Mouse (Mus musculus) T-helper 1 cell (primary cell): ENCODE data around the gene Abcc5.

Source experiments
- in situ Hi-C: fragments of 300-600 bp; cut with MboI, MseI; formaldehyde crosslinking; loops from one replicate; pipeline ENCODE4 v1.15.1; 2025; ENCODE audit warnings: high pct_unique_total_duplicates

Gene Abcc5

GRCm38 (mm10) chr16:20424719-20425650 lies 1.2 kb downstream of the Abcc5 start:
- in situ Hi-C loops = no loop called here

DNA sequence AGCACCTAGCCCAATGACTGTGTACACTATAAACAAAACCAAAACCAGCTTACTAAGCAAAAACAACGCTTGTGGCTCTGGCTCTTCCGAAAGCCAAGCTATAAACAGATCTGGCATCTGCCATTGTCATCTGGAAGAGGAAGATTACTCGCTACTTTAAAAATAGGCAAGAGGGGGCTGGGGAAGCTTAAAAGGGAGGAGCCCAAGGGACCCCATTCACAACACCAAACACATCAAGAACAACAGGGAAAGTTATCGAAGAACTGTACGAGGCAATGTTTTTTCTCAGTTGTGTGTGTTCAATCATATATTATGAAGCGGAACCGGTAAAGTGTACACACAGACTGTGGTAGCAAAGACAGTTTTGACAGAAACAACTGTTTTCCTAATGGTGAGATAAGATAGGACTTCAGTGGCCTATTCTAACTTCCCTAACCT lies 1.9 kb downstream of the Abcc5 start:
- in situ Hi-C loops = no loop called here

- in situ Hi-C loops = no loop called here
Measured at GRCm38 (mm10) chr16:20422938-20423730, 3.1 kb downstream of the Abcc5 start.

GRCm38 (mm10) chr16:20418054-20418453 lies 8.1 kb downstream of the Abcc5 start:
- in situ Hi-C loops = loop anchor here (10.0 kb wide), 1 partner anchor 113 kb away; the partner anchor contains the start of gene Parl

- in situ Hi-C loops = loop anchor here (10.0 kb wide), 1 partner anchor 111 kb away; the partner anchor contains the start of gene Parl
Measured at GRCm38 (mm10) chr16:20416262-20416661, 9.9 kb downstream of the Abcc5 start.

DNA sequence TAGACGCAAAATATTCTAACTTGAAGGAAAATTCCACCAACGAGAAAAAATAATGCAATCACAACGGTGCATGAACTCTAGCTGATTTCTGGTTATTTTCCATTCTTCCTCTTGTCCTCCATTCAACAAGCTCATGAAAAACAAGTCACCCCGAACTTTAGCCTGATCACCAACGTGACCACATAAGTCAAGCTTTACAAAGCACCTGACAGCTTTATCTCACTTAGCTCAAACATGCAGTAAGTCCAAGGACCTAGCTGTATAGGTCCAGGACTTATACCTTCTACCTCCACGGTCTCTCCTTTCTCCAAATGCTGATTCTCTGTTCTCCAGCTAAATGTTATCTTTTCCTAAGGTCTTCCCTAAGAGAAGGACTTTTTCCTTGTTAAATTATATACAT lies 10.4 kb downstream of the Abcc5 start:
- in situ Hi-C loops = loop anchor here (10.0 kb wide), 1 partner anchor 111 kb away; the partner anchor contains the start of gene Parl

GRCm38 (mm10) chr16:20415211-20415610 lies 11.0 kb downstream of the Abcc5 start:
- in situ Hi-C loops = loop anchor here (10.0 kb wide), 1 partner anchor 110 kb away; the partner anchor contains the start of gene Parl

DNA sequence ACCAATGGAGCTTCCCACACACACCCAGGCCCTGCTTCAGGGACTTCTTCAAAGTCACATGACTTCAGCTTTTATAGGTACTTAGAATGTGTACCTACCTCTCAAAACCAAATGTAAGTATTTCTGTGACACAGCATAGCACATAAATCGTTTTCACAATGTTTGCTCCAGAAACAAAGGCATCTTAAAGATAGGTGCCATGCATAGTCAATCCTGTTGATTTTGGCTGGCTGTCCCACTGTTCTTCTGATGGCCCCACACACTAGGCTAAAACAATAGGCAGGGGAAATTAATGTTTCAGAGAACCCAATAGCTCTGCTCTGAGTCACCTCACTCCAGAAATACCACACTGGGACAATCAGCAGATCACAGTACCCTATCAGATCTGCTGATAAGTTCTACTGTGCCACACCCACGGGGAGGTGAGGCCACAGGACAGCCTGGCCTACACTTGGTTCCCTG lies 12.3 kb downstream of the Abcc5 start:
- in situ Hi-C loops = loop anchor here (10.0 kb wide), 1 partner anchor 109 kb away; the partner anchor contains the start of gene Parl

DNA sequence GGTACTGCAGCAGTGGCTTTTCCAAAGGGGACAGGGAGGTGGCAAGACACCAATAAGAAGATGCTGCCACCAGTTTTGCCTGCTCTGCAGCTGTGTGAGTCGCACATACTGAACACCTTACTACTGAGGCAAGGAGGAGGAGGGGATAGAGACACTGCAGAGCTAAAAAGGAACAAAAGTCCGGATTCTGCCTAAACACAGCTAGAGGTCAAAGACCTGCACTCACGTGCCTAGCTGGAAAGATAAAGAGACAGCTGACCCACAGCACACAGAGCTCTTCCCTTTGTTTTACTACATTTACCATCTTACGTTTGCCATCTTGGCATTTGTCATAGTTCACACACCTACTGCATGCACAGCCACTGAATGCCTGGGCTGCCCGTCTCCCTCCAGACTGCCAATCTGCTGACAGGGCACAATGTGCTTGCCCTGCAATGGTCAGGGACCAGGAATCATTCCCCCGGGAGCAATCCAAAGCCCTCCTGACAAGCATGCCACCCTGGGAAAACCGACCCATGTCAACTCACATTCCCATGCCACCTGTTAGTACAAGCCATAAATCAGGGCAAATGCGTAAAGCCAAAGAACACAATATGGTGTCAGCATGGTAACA lies 14.1 kb downstream of the Abcc5 start:
- in situ Hi-C loops = loop anchor here (10.0 kb wide), 1 partner anchor 107 kb away; the partner anchor contains the start of gene Parl

- in situ Hi-C loops = no loop called here
Measured at GRCm38 (mm10) chr16:20405335-20405734, 20.9 kb downstream of the Abcc5 start.

GRCm38 (mm10) chr16:20403327-20403726 lies 22.9 kb downstream of the Abcc5 start:
- in situ Hi-C loops = no loop called here

DNA sequence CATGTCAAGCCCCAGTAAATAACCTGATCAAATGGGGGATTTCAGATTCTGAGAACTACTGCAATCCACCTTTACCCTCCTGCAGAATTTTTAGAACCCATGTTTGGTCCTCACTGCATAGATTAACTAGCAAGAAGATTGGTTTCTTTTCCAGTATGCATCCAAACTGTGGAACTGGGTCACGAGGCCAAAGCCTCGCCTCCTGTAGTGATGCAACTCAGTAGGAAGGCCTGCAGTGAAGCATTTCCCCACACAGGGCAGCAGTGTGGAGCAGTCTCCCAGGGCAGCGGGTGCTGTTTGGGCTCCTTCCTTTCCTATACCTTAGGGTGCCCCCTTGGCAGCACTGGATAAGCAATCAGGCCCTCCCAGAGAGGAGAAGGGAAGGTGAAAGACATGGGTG lies 24.6 kb downstream of the Abcc5 start:
- in situ Hi-C loops = no loop called here

DNA sequence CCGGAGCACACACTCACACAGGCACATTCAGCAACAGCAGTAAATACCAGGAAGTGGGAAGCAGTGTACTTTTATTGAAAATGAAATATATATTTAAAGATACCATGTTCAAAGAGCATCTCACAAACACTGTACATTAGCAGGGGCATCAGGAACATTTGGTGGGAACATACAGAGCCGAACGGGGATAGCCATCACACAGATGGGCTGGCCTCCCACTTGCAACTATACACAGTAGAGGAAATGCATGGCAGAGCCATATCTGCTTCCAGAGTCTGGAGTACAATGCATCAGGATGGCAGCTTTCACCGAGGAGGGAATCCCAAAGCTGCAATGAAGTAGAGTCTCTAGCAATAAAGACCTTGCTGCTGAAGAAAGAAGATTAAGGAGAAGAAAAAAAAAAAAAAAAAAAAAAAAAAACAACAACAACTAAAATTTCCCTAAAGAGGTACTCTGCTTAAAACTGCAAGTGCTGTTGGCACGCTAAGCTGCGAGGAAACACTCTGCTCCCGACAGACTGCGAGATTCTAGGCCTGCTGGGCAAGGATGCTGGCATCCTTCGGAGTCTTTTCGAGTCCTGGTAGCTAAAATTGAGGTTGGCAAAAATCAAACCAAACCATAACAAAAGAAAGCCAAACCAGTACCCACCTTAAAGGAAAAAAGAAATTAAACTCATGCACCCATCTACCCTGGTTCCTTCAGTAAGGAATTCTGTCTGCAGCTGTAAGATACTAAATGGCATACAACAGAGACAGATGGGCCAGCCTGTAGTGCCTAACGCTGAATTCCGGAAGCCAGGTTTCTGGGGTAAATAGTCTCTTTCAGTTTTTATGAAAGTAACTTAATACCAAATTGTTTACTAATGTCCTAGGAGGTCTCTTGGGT lies 25.2 kb downstream of the Abcc5 start:
- in situ Hi-C loops = no loop called here

DNA sequence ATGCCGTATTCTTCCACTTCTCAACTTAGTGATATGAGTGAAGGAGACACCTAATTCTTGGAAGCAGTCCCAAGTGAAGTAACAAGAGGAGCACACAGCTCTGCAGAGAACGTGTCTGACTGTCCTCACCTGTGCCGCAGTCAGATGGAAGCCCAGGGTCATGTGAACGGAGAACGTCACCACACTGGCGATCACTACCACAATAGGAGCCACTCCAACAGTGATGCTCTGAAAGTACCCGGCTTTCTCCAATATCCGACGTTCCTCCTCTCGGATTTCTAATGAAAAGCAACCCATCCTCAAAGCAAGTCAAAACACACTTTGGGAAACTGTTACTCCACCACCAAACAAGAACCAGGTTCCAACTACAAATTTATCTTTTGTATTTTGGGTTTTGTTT lies 29.3 kb downstream of the Abcc5 start:
- in situ Hi-C loops = no loop called here

DNA sequence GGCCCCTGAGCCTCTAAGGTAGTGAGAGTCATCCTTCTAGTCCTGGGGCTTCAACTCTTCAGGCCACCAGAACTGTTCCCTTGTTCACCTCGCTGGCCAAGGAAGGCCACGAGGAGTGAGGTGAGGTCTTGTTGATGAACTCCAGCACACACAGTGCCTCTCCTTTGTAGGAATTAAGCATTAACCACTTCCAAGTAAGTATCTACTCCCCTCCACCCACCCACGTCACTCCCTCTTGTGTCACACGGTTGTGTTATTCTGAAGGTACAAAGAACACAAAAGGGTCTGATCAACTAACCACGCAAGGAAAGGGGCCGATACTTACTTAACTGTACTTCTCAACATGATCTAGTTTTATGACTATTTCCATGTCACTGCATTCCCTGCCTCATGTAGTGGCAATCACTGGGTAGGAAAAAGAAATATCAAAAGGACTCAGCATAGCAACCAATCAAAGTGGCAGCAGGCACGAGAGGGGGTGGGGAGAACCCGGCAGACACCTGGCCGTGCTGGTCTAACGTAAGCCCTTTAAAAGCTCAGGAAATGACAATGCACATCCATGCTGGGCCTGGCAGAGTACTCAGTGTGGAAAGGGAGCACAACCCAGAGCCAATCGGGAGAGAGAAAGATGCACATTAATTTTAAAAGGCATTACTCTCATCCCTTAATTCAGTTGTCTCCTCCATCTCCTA lies 30.8 kb downstream of the Abcc5 start:
- in situ Hi-C loops = no loop called here

DNA sequence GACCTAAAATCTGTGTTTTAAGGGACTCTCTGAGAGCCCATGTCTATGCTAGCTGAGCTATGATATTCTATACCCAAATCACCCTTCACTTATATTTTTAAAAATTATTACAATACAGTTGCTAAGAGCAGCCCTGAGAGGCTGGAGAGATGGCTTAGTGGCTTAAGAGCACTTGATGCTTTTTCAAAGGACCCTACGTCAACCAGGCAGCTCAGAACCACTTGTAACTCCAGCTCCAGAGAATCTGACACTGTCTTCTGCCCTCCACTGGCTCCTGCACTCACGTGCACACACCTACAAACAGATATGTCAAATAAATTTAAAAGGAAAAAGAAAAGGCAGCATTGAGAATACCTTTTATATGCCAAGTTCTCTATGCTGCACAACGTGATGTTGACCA lies 34.4 kb downstream of the Abcc5 start:
- in situ Hi-C loops = no loop called here

- in situ Hi-C loops = no loop called here
Measured at GRCm38 (mm10) chr16:20390233-20390632, 36.0 kb downstream of the Abcc5 start.

DNA sequence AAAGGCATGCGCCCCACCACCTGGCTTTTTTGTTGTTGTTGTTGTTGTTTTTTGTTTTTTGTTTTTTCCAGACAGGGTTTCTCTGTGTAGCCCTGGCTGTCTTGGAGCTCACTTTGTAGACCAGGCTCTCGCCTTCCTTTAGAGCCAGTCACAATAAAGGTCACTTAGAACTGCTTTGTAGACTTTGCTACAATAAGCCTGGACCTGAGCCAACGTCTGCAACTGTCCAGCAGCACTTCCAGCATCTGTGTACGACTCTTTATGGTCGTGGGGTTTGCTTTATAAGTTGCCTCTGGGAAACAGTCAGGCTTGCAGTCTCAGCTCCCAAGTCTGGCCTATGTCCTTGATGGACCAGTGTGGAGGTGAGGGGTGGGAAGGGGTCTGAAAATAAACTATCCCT lies 45.2 kb downstream of the Abcc5 start:
- in situ Hi-C loops = no loop called here

- in situ Hi-C loops = no loop called here
Measured at GRCm38 (mm10) chr16:20375341-20375740, 50.9 kb downstream of the Abcc5 start.

- in situ Hi-C loops = no loop called here
Measured at GRCm38 (mm10) chr16:20371731-20372130, 54.5 kb downstream of the Abcc5 start.
